Mouse (Mus musculus) stomach, postnatal 0 days (tissue): Measurements from ENCODE around the gene Banp. TPM values are rescaled to one million over a fixed set of nuclear protein-coding genes. Genes with fewer than 3 reads are reported as not detected.
A peak's percentile ranks its signal among the peaks of the same experiment; 100 is the strongest.

Experiments
- ATAC-seq: fragments of 200-750 bp; cut with Nextera tagmentation; 2 replicates; pipeline ENCODE4 v1.8.0; 2017; ENCODE audit not compliant: low FRiP score, low TSS enrichment
- DNase-seq: peaks from one replicate; pipeline ENCODE4 v3.0.0-alpha.2; 2016; ENCODE audit warnings: low spot score
- H3K27ac ChIP-seq: fragments of 300-500 bp; sonication (generic); replicated peaks from 2 replicates; pipeline ENCODE4 v1.5.1; 2014; ENCODE audit warnings: mild to moderate bottlenecking, control low read depth
- H3K27me3 ChIP-seq: fragments of 300-500 bp; sonication (generic); 2 replicates; pipeline ENCODE4 v1.6.1; 2014; ENCODE audit warnings: low read length; ENCODE audit not compliant: control insufficient read depth, insufficient read depth
- H3K36me3 ChIP-seq: fragments of 300-500 bp; sonication (generic); 2 replicates; pipeline ENCODE4 v1.6.1; 2014; ENCODE audit warnings: low read length, mixed read lengths; ENCODE audit not compliant: control insufficient read depth, insufficient read depth
- H3K4me1 ChIP-seq: fragments of 300-500 bp; sonication (generic); replicated peaks from 2 replicates; pipeline ENCODE4 v1.6.1; 2014; ENCODE audit warnings: antibody characterized with exemption; ENCODE audit not compliant: control insufficient read depth, insufficient read depth
- H3K4me2 ChIP-seq: fragments of 300-500 bp; sonication (generic); replicated peaks from 2 replicates; pipeline ENCODE4 v1.6.1; 2014; ENCODE audit warnings: low read depth, mild to moderate bottlenecking, control low read depth, moderate library complexity
- H3K4me3 ChIP-seq: fragments of 300-500 bp; sonication (generic); 2 replicates; pipeline ENCODE4 v1.5.1; 2014; ENCODE audit warnings: low read depth, low read length, control low read depth
- H3K9ac ChIP-seq: fragments of 300-500 bp; sonication (generic); 2 replicates; pipeline ENCODE4 v1.6.1; 2014; ENCODE audit warnings: mild to moderate bottlenecking, low read length, control low read depth, mixed read lengths
- H3K9me3 ChIP-seq: fragments of 300-500 bp; sonication (generic); 2 replicates; pipeline ENCODE4 v1.6.1; 2016; ENCODE audit warnings: low read length; ENCODE audit not compliant: control insufficient read depth
- CTCF ChIP-seq: IDR thresholded peaks from 2 replicates; pipeline ENCODE4 v1.5.1; 2016; ENCODE audit warnings: antibody characterized with exemption, low read depth, mild to moderate bottlenecking, moderate library complexity
- EP300 ChIP-seq: optimal IDR thresholded peaks from 2 replicates; pipeline ENCODE3; 2016; ENCODE audit warnings: antibody characterized with exemption
- WGBS: fragments of 180-500 bp; shearing (Covaris S2); extraction: QIAGEN DNeasy Blood & Tissue Kit; methylation state at CpG from one replicate; pipeline ENCODE4 v1.1.7; 2014; 5-methylcytosine and 5-hydroxymethylcytosine counted together
- polyA plus RNA-seq: library from polyadenylated mRNA; unstranded; fragments of >200 nt; fragmentation: Nextera tagmentation; extraction: Ambion mirVana; gene quantifications from 2 replicates; pipeline ENCODE4 v1.2.1, GENCODE M21; 2015

Banp gene
- polyA plus RNA-seq, 1 experiment from 2014 or later = 9.0 TPM

GRCm38 (mm10) chr8:121977819-121978590 is 28.5 kb downstream of the Banp start:
- Histone ChIP-seq H3K9ac (no peak overlapping the region), H3K4me2 (no peak overlapping the region), H3K9me3 (no peaks in the 10 kb centered on the region), H3K4me3 (no peak overlapping the region), H3K36me3 (peaks cover 26% of the 10 kb centered on the region), H3K27me3 (no peaks in the 10 kb centered on the region), H3K27ac (no peak overlapping the region), H3K4me1 (no peaks in the 10 kb centered on the region)
- WGBS = 69% methylated on average over 8 of the region's 8 CpGs
- peak; percentile 67; the same call in 1 of the 2 replicates for ATAC-seq
- TF ChIP-seq EP300 (no peak), CTCF (peak; percentile 90)
- DNase-seq = no peak

GRCm38 (mm10) chr8:121978670-121979069 is 29.1 kb downstream of the Banp start:
- H3K27ac ChIP-seq = no peak overlapping the region
- no peaks in the 10 kb centered on the region for H3K27me3 ChIP-seq
- no peak overlapping the region for H3K4me3 ChIP-seq
- 97% methylated on average over 13 of the region's 13 CpGs for whole genome bisulfite sequencing
- H3K4me2 ChIP-seq = no peak overlapping the region
- no peak overlapping the region for H3K9ac ChIP-seq
- no peak for TF ChIP-seq CTCF
- TF ChIP-seq EP300 = no peak
- H3K9me3 ChIP-seq = no peaks in the 10 kb centered on the region
- no peak for DNase-seq
- ATAC-seq = no peak
- H3K36me3 ChIP-seq = peaks cover 26% of the 10 kb centered on the region
- no peaks in the 10 kb centered on the region for H3K4me1 ChIP-seq

DNA sequence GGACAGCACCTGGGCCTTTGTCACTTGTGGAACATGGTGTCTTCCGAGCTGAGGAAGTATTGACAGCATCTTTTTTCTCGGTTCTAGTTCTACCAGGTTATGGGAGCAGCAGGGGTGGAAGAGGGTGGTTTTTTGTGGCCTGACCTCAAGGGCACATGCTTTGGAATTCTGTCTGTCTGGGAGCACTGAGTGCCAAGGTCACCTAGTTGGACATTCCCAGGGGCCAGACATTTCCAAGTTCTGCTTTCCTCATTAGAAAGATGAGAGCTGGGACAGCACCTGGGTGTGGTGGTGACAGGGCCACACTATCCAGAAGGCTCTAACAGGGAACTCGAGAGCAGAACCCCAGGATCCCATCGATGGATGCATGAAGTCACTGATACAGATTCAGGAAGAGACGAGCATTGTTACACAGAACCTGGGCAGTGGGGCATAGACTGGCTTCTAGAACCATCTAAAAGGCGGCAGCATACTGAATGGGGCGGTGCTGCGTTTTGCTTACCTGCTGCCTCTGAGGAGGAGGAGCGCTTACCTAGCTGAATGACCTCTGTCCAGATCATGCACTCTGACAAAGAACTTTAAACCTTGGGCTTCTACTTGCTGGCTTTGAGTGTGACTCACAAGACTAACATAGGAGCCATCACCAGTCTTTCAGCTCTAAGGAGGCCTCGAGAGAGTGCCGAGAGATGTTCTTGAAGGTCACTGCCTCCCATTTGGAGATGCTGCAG is 31.4 kb downstream of the Banp start:
- Histone ChIP-seq H3K36me3 (peaks cover 13% of the 10 kb centered on the region), H3K4me3 (no peak overlapping the region), H3K4me2 (no peak overlapping the region), H3K27ac (no peak overlapping the region), H3K4me1 (no peaks in the 10 kb centered on the region), H3K9me3 (no peaks in the 10 kb centered on the region), H3K9ac (no peak overlapping the region), H3K27me3 (no peaks in the 10 kb centered on the region)
- TF ChIP-seq EP300 = no peak
- TF ChIP-seq CTCF = no peak
- no peak for ATAC-seq
- DNase-seq = no peak
- WGBS = 90% methylated on average over 11 of the region's 11 CpGs

GRCm38 (mm10) chr8:121981520-121981895 is 32.0 kb downstream of the Banp start:
- no peak overlapping the region for H3K4me2 ChIP-seq
- no peaks in the 10 kb centered on the region for H3K27me3 ChIP-seq
- H3K9me3 ChIP-seq = no peaks in the 10 kb centered on the region
- H3K27ac ChIP-seq = no peak overlapping the region
- no peaks in the 10 kb centered on the region for H3K4me1 ChIP-seq
- peaks cover 12% of the 10 kb centered on the region for H3K36me3 ChIP-seq
- no peak overlapping the region for H3K9ac ChIP-seq
- ATAC-seq (no peak), DNase-seq (no peak)
- TF ChIP-seq CTCF (no peak), EP300 (no peak)
- WGBS = 77% methylated on average over 7 of the region's 7 CpGs
- H3K4me3 ChIP-seq = no peak overlapping the region

DNA sequence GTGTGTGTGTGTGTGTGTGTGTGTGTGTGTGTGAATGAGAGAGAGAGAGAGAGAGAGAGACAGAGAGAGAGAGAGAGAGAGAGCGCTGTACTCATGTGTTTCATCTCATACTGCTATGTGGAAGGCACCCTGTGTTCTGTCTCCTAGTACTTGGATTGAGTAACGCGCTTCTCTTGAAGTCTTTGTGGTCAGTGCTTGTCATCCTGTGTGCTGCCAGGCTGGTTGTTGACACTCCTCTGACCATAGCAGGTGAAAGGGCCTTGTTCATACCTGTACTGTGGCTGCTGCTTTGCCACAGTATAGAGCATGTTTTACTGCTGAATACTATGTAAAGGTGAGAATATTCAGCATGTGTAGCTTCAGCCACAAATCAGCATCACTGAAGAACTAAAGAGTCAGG is 36.1 kb downstream of the Banp start:
- no peaks in the 10 kb centered on the region for H3K4me1 ChIP-seq
- no peak overlapping the region for H3K9ac ChIP-seq
- DNase-seq = no peak
- H3K4me3 ChIP-seq = no peak overlapping the region
- H3K27me3 ChIP-seq = no peaks in the 10 kb centered on the region
- TF ChIP-seq EP300 (no peak), CTCF (no peak)
- H3K9me3 ChIP-seq = no peaks in the 10 kb centered on the region
- H3K4me2 ChIP-seq = no peak overlapping the region
- H3K36me3 ChIP-seq = peaks cover 5% of the 10 kb centered on the region; the same call in 1 of the 2 replicates
- WGBS = 97% methylated on average over 3 of the region's 3 CpGs
- ATAC-seq = peak; percentile 59
- no peak overlapping the region for H3K27ac ChIP-seq

- H3K4me2 ChIP-seq = no peak overlapping the region
- H3K4me3 ChIP-seq = no peak overlapping the region
- no peak overlapping the region for H3K27ac ChIP-seq
- no peak for ATAC-seq
- H3K4me1 ChIP-seq = no peaks in the 10 kb centered on the region
- H3K27me3 ChIP-seq = no peaks in the 10 kb centered on the region
- peaks cover 4% of the 10 kb centered on the region for H3K36me3 ChIP-seq
- H3K9ac ChIP-seq = no peak overlapping the region
- WGBS = 65% methylated on average over 5 of the region's 5 CpGs
- DNase-seq = no peak
- TF ChIP-seq CTCF = no peak
- no peak for TF ChIP-seq EP300
- H3K9me3 ChIP-seq = no peaks in the 10 kb centered on the region
Observed at GRCm38 (mm10) chr8:121987892-121988291, 38.3 kb downstream of the Banp start.
